Mouse (Mus musculus) liver, adult 2 months (tissue): ENCODE measurements around the gene Ptrh1. TPM values are rescaled to one million over a fixed set of nuclear protein-coding genes. Genes with fewer than 3 reads are reported as not detected.

Source experiments
- DNase-seq: peaks from one replicate; pipeline ENCODE4 v3.0.0-alpha.2; 2011; ENCODE audit warnings: low read depth, low spot score; ENCODE audit errors: extremely low read depth
- H3K27ac ChIP-seq: fragments of 200-500 bp; replicated peaks from 2 replicates; pipeline ENCODE4 v1.5.1; 2012; ENCODE audit warnings: low read depth, mild to moderate bottlenecking, control low read depth, inconsistent platforms, low read length; ENCODE audit not compliant: insufficient read depth
- H3K27me3 ChIP-seq: fragments of 200-500 bp; 2 replicates; pipeline ENCODE4 v1.6.1; 2012; ENCODE audit warnings: mild to moderate bottlenecking, moderate library complexity, low read length, inconsistent platforms; ENCODE audit not compliant: control insufficient read depth, insufficient read depth
- H3K36me3 ChIP-seq: fragments of 200-500 bp; 2 replicates; pipeline ENCODE4 v1.6.1; 2012; ENCODE audit warnings: low read length, inconsistent platforms; ENCODE audit not compliant: control insufficient read depth, insufficient read depth
- H3K4me1 ChIP-seq: fragments of 200-500 bp; 2 replicates; pipeline ENCODE4 v1.6.1; 2011; ENCODE audit warnings: low read length; ENCODE audit not compliant: control insufficient read depth, insufficient read depth
- H3K4me3 ChIP-seq: fragments of 200-500 bp; 2 replicates; pipeline ENCODE4 v1.5.1; 2011; ENCODE audit warnings: low read depth, mild to moderate bottlenecking, control low read depth, low read length, moderate library complexity; ENCODE audit not compliant: insufficient read depth
- H3K79me2 ChIP-seq: fragments of 200-500 bp; 2 replicates; pipeline ENCODE4 v1.6.1; 2012; ENCODE audit warnings: inconsistent platforms, mild to moderate bottlenecking, low read length, moderate library complexity; ENCODE audit not compliant: control insufficient read depth, insufficient read depth
- H3K9ac ChIP-seq: fragments of 200-500 bp; 2 replicates; pipeline ENCODE4 v1.6.1; 2012; ENCODE audit warnings: low read depth, mild to moderate bottlenecking, control low read depth, inconsistent platforms, low read length
- CTCF ChIP-seq: fragments of 200-500 bp; IDR thresholded peaks from 2 replicates; pipeline ENCODE4 v1.5.1; 2011; ENCODE audit warnings: low read depth, low read length, control low read depth
- POLR2A ChIP-seq: fragments of 200-500 bp; IDR thresholded peaks from 2 replicates; pipeline ENCODE4 v1.6.1; 2011; ENCODE audit warnings: low read length, control low read depth; ENCODE audit not compliant: insufficient read depth; ENCODE audit errors: extremely low read depth
- WGBS: fragments of 180-500 bp; shearing (Covaris S2); methylation state at CpG from one replicate; pipeline ENCODE4 v1.1.7; 2018; 5-methylcytosine and 5-hydroxymethylcytosine counted together
- polyA plus RNA-seq: library from polyadenylated mRNA; depleted of rRNA; stranded (reverse); fragments of >200 nt; gene quantifications from 2 replicates; pipeline ENCODE4 v1.2.3, GENCODE M21; 2012
- total RNA-seq: library from RNA; depleted of rRNA; stranded (reverse); fragments of >200 nt; gene quantifications from 2 replicates; pipeline ENCODE4 v1.2.3, GENCODE M21; 2014

The Ptrh1 gene
- total and polyA plus RNA-seq, 2 experiments, result 1.2 to 2.3 TPM

GRCm38 (mm10) chr2:32768661-32769285, 6.8 kb upstream of the Ptrh1 start:
- Histone ChIP-seq H3K27ac (no peak overlapping the region), H3K27me3 (no peaks in the 10 kb centered on the region), H3K79me2 (no peaks in the 10 kb centered on the region), H3K4me3 (no peak overlapping the region), H3K36me3 (no peaks in the 10 kb centered on the region), H3K4me1 (peaks cover 5% of the 10 kb centered on the region), H3K9ac (no peak overlapping the region)
- TF ChIP-seq POLR2A (no peak), CTCF (no peak)
- 72% methylated on average over 19 of the region's 19 CpGs for WGBS
- no peak for DNase-seq

- H3K9ac ChIP-seq, result no peak overlapping the region
- no peak overlapping the region for H3K4me3 ChIP-seq
- H3K4me1 ChIP-seq, result peaks cover 5% of the 10 kb centered on the region
- H3K27me3 ChIP-seq, result no peaks in the 10 kb centered on the region
- H3K36me3 ChIP-seq, result no peaks in the 10 kb centered on the region
- WGBS, result 92% methylated on average over 5 of the region's 5 CpGs
- no peaks in the 10 kb centered on the region for H3K79me2 ChIP-seq
- no peak for DNase-seq
- TF ChIP-seq CTCF (no peak), POLR2A (no peak)
- no peak overlapping the region for H3K27ac ChIP-seq
Measured at GRCm38 (mm10) chr2:32769327-32770085, 6.1 kb upstream of the Ptrh1 start.

GRCm38 (mm10) chr2:32771886-32772285, 3.7 kb upstream of the Ptrh1 start:
- Histone ChIP-seq H3K4me3 (no peak overlapping the region), H3K27me3 (no peaks in the 10 kb centered on the region), H3K4me1 (peaks cover 5% of the 10 kb centered on the region), H3K79me2 (no peaks in the 10 kb centered on the region), H3K27ac (no peak overlapping the region), H3K36me3 (no peaks in the 10 kb centered on the region), H3K9ac (no peak overlapping the region)
- TF ChIP-seq CTCF, result peak; percentile 62
- TF ChIP-seq POLR2A, result no peak
- DNase-seq, result peak; percentile 68
- 23% methylated on average over 12 of the region's 12 CpGs for WGBS

GRCm38 (mm10) chr2:32772626-32773279, 2.8 kb upstream of the Ptrh1 start:
- Histone ChIP-seq H3K9ac (no peak overlapping the region), H3K36me3 (no peaks in the 10 kb centered on the region), H3K79me2 (no peaks in the 10 kb centered on the region), H3K27ac (no peak overlapping the region), H3K4me3 (no peak overlapping the region), H3K27me3 (no peaks in the 10 kb centered on the region), H3K4me1 (peaks cover 5% of the 10 kb centered on the region)
- WGBS, result 90% methylated on average over 8 of the region's 8 CpGs
- TF ChIP-seq POLR2A (no peak), CTCF (no peak)
- DNase-seq, result no peak

GRCm38 (mm10) chr2:32776192-32776591, 606 bp downstream of the Ptrh1 start:
- TF ChIP-seq POLR2A (no peak), CTCF (no peak)
- no peak overlapping the region for H3K4me3 ChIP-seq
- DNase-seq, result no peak
- H3K36me3 ChIP-seq, result no peaks in the 10 kb centered on the region
- no peak overlapping the region for H3K9ac ChIP-seq
- 50% methylated on average over 22 of the region's 22 CpGs for WGBS
- peaks cover 5% of the 10 kb centered on the region for H3K4me1 ChIP-seq
- no peak overlapping the region for H3K27ac ChIP-seq
- no peaks in the 10 kb centered on the region for H3K79me2 ChIP-seq
- no peaks in the 10 kb centered on the region for H3K27me3 ChIP-seq

- no peak for DNase-seq
Measured at GRCm38 (mm10) chr2:32778081-32778480, 2.5 kb downstream of the Ptrh1 start.

More at GRCm38 (mm10) chr2:32778081-32778480, 2.5 kb downstream of the Ptrh1 start:
- Histone ChIP-seq H3K4me1 (no peaks in the 10 kb centered on the region), H3K79me2 (no peaks in the 10 kb centered on the region), H3K27me3 (no peaks in the 10 kb centered on the region), H3K4me3 (no peak overlapping the region), H3K27ac (no peak overlapping the region), H3K36me3 (no peaks in the 10 kb centered on the region), H3K9ac (no peak overlapping the region)
- WGBS, result 91% methylated on average over 6 of the region's 6 CpGs
- TF ChIP-seq POLR2A, result no peak
- no peak for TF ChIP-seq CTCF
